Mouse (Mus musculus): ENCODE measurements around the gene Magee1. TPM values are rescaled to one million over a fixed set of nuclear protein-coding genes. Genes with fewer than 3 reads are reported as not detected.
"Not testable (repeated sequence)": the region's sequence is repeated elsewhere in the genome, so short reads cannot be mapped to it uniquely, and the experiment has no call there.

Gene Magee1
- total and polyA plus RNA-seq, 3 experiments, result 0.94 to 1.3 (median 0.98) TPM

GRCm38 (mm10) chrX:105124903-105125302, 4.7 kb downstream of the Magee1 start:
- no peak overlapping the region for H3K4me3 ChIP-seq (replicated peaks in 1 of 3; ENCODE audit: low read depth in 2 of 3, low read length in 2 of 3, poor library complexity in 1 of 3)
- in situ Hi-C loops (cut with MboI; ENCODE audit: low pct_ligation_motif_present, low pct_unique_long_range_greater_than_20kb, low sequenced_read_pairs) (no loop called here), dilution Hi-C loops (cut with MboI; ENCODE audit: extremely low pct_ligation_motif_present, extremely low pct_unique_long_range_greater_than_20kb, low sequenced_read_pairs) (no loop called here)
- H3K36me3 ChIP-seq (replicated peaks in 1 of 2; ENCODE audit: control insufficient read depth in 1 of 2, insufficient read depth in 1 of 2, low read length in 1 of 2), result peaks cover 0 to 6% of the 10 kb centered on the region in 2 experiments
- no peaks in the 10 kb centered on the region for H3K27me3 ChIP-seq (replicated peaks)
- no peaks in the 10 kb centered on the region for H3K9me3 ChIP-seq (replicated peaks; ENCODE audit: low read length)
- peak; percentile 6 for DNase-seq (ENCODE audit: extremely low read depth)
- TF ChIP-seq CTCF (conservative IDR thresholded peaks at IDR 0.05 in 1 of 2, IDR thresholded peaks at IDR 0.05 in 1 of 2; ENCODE audit: low read depth in 2 of 2, low read length in 2 of 2), result peak in 1 of 2 experiments; percentile 46; a peak in 2 of 4 replicates
- TF ChIP-seq MAZ (IDR thresholded peaks at IDR 0.05; ENCODE audit: low read depth, low read length), result no peak
- TF ChIP-seq RAD21 (IDR thresholded peaks at IDR 0.05; ENCODE audit: low read depth, low read length), result peak; percentile 38
- no peak for TF ChIP-seq KAT2A (IDR thresholded peaks at IDR 0.05; ENCODE audit: insufficient replicate concordance, low read length)
- no peaks in the 10 kb centered on the region for H3K4me1 ChIP-seq (ENCODE audit: control insufficient read depth in 1 of 2, insufficient read depth in 2 of 2)
- no peaks in the 10 kb centered on the region for H3K79me2 ChIP-seq (replicated peaks; ENCODE audit: control insufficient read depth, extremely low read depth, insufficient read depth, poor library complexity, severe bottlenecking)
- H3K4me2 ChIP-seq (ENCODE audit: insufficient read depth, low read depth, poor library complexity, severe bottlenecking), result no peak overlapping the region
- no peak overlapping the region for H3K9ac ChIP-seq (ENCODE audit: insufficient read depth, low read depth)
- no peak overlapping the region for H3K27ac ChIP-seq (ENCODE audit: insufficient read depth, low read depth)

GRCm38 (mm10) chrX:105151872-105152461, 31.8 kb downstream of the Magee1 start:
- Histone ChIP-seq H3K9me3 (replicated peaks; ENCODE audit: low read length) (no peaks in the 10 kb centered on the region), H3K4me1 (ENCODE audit: control insufficient read depth in 1 of 2, insufficient read depth in 2 of 2) (no peaks in the 10 kb centered on the region), H3K79me2 (replicated peaks; ENCODE audit: control insufficient read depth, extremely low read depth, insufficient read depth, poor library complexity, severe bottlenecking) (no peaks in the 10 kb centered on the region), H3K36me3 (replicated peaks in 1 of 2; ENCODE audit: control insufficient read depth in 1 of 2, insufficient read depth in 1 of 2, low read length in 1 of 2) (no peaks in the 10 kb centered on the region), H3K4me2 (ENCODE audit: insufficient read depth, low read depth, poor library complexity, severe bottlenecking) (no peak overlapping the region), H3K4me3 (replicated peaks in 1 of 3; ENCODE audit: low read depth in 2 of 3, low read length in 2 of 3, poor library complexity in 1 of 3) (no peak overlapping the region), H3K27ac (ENCODE audit: insufficient read depth, low read depth) (no peak overlapping the region), H3K9ac (ENCODE audit: insufficient read depth, low read depth) (no peak overlapping the region), H3K27me3 (replicated peaks) (no peaks in the 10 kb centered on the region)
- no peak for DNase-seq (ENCODE audit: extremely low read depth)
- TF ChIP-seq JUN (IDR thresholded peaks at IDR 0.05; ENCODE audit: insufficient read depth, low read depth, low read length) (no peak), MEF2A (IDR thresholded peaks at IDR 0.05; ENCODE audit: borderline replicate concordance, low read depth, low read length) (no peak), IRF4 (IDR thresholded peaks at IDR 0.05; ENCODE audit: low read depth, low read length) (no peak), POLR2A (IDR thresholded peaks at IDR 0.05; ENCODE audit: low read depth, low read length) (no peak), MAZ (IDR thresholded peaks at IDR 0.05; ENCODE audit: low read depth, low read length) (no peak), USF1 (IDR thresholded peaks at IDR 0.05; ENCODE audit: low read depth, low read length) (no peak), EP300 (IDR thresholded peaks at IDR 0.05; ENCODE audit: low read length) (no peak), TBP (conservative IDR thresholded peaks at IDR 0.05; ENCODE audit: low read depth, low read length) (no peak), RCOR1 (conservative IDR thresholded peaks at IDR 0.05; ENCODE audit: low read depth, low read length) (no peak), PAX5 (IDR thresholded peaks at IDR 0.05; ENCODE audit: low read length) (no peak), SIN3A (IDR thresholded peaks at IDR 0.05; ENCODE audit: low read length) (no peak), CHD1 (IDR thresholded peaks at IDR 0.05; ENCODE audit: low read depth, low read length) (no peak), SMC3 (IDR thresholded peaks at IDR 0.05; ENCODE audit: low read depth, low read length) (no peak)
- dilution Hi-C loops (cut with MboI; ENCODE audit: extremely low pct_ligation_motif_present, extremely low pct_unique_long_range_greater_than_20kb, low sequenced_read_pairs) (no loop called here), in situ Hi-C loops (cut with MboI; ENCODE audit: low pct_ligation_motif_present, low pct_unique_long_range_greater_than_20kb, low sequenced_read_pairs) (no loop called here)

GRCm38 (mm10) chrX:105165007-105165406, 44.8 kb downstream of the Magee1 start:
- H3K4me1 ChIP-seq (ENCODE audit: control insufficient read depth in 1 of 2, insufficient read depth in 2 of 2); H3K4me3 ChIP-seq (replicated peaks in 1 of 3; ENCODE audit: low read depth in 2 of 3, low read length in 2 of 3, poor library complexity in 1 of 3); H3K79me2 ChIP-seq (replicated peaks; ENCODE audit: control insufficient read depth, extremely low read depth, insufficient read depth, poor library complexity, severe bottlenecking); H3K4me2 ChIP-seq (ENCODE audit: insufficient read depth, low read depth, poor library complexity, severe bottlenecking); H3K9ac ChIP-seq (ENCODE audit: insufficient read depth, low read depth); H3K9me3 ChIP-seq (replicated peaks; ENCODE audit: low read length); H3K36me3 ChIP-seq (replicated peaks in 1 of 2; ENCODE audit: control insufficient read depth in 1 of 2, insufficient read depth in 1 of 2, low read length in 1 of 2); in situ Hi-C loops (cut with MboI; ENCODE audit: low pct_ligation_motif_present, low pct_unique_long_range_greater_than_20kb, low sequenced_read_pairs); H3K27me3 ChIP-seq (replicated peaks); dilution Hi-C loops (cut with MboI; ENCODE audit: extremely low pct_ligation_motif_present, extremely low pct_unique_long_range_greater_than_20kb, low sequenced_read_pairs); DNase-seq (ENCODE audit: extremely low read depth); H3K27ac ChIP-seq (ENCODE audit: insufficient read depth, low read depth): not testable (repeated sequence)
